Mouse (Mus musculus) E14TG2a.4 (cell line): ENCODE results near the gene Wdr62.
A peak's percentile ranks its signal among the peaks of the same experiment; 100 is the strongest.
"Not testable (repeated sequence)": the region's sequence is repeated elsewhere in the genome, so short reads cannot be mapped to it uniquely, and the experiment has no call there.

ENCODE experiments used
- H3K27me3 ChIP-seq: 2 replicates; pipeline ENCODE4 v1.6.1; 2014; ENCODE audit warnings: low read length, control low read depth; ENCODE audit not compliant: insufficient read depth
- H3K36me3 ChIP-seq: 2 replicates; pipeline ENCODE4 v1.6.1; 2014; ENCODE audit warnings: low read length, control low read depth; ENCODE audit not compliant: insufficient read depth
- H3K4me1 ChIP-seq: replicated peaks from 2 replicates; pipeline ENCODE4 v1.6.1; 2014; ENCODE audit warnings: low read depth, low read length, control low read depth
- H3K4me3 ChIP-seq: replicated peaks from 2 replicates; pipeline ENCODE4 v1.5.1; 2014; ENCODE audit warnings: mild to moderate bottlenecking, low read length
- H3K9me3 ChIP-seq: 2 replicates; pipeline ENCODE4 v1.6.1; 2014; ENCODE audit warnings: low read length, control low read depth
- CTCF ChIP-seq: conservative IDR thresholded peaks from 2 replicates; pipeline ENCODE4 v1.5.1; 2014; ENCODE audit warnings: low read length
- NANOG ChIP-seq: IDR thresholded peaks from 2 replicates; pipeline ENCODE4 v1.6.1; 2014; ENCODE audit warnings: borderline replicate concordance, low read length, mixed read lengths
- POU5F1 ChIP-seq: IDR thresholded peaks from 2 replicates; pipeline ENCODE4 v1.6.1; 2014; ENCODE audit warnings: low read length, borderline replicate concordance

Wdr62 gene

GRCm38 (mm10) chr7:30213881-30214280 lies 66.3 kb downstream of the Wdr62 start:
- TF ChIP-seq CTCF (no peak), NANOG (no peak), POU5F1 (no peak)
- Histone ChIP-seq H3K36me3 (peaks cover 5% of the 10 kb centered on the region; the same call in 1 of the 2 replicates), H3K4me3 (no peak overlapping the region), H3K4me1 (peaks cover 22% of the 10 kb centered on the region), H3K27me3 (no peaks in the 10 kb centered on the region), H3K9me3 (peaks cover 40% of the 10 kb centered on the region)

GRCm38 (mm10) chr7:30211025-30211424 lies 69.2 kb downstream of the Wdr62 start:
- Histone ChIP-seq H3K4me3 (no peak overlapping the region), H3K27me3 (no peaks in the 10 kb centered on the region), H3K9me3 (peaks cover 40% of the 10 kb centered on the region), H3K4me1 (peaks cover 12% of the 10 kb centered on the region), H3K36me3 (peaks cover 5% of the 10 kb centered on the region; the same call in 1 of the 2 replicates)
- TF ChIP-seq NANOG: no peak
- TF ChIP-seq CTCF: no peak
- TF ChIP-seq POU5F1: no peak

- not testable (repeated sequence) for H3K36me3 ChIP-seq, H3K27me3 ChIP-seq, H3K4me3 ChIP-seq, H3K9me3 ChIP-seq
- H3K4me1 ChIP-seq: peaks cover 43% of the 10 kb centered on the region
These were observed 73.9 kb downstream of the Wdr62 start for GRCm38 (mm10) chr7:30206364-30206763.

GRCm38 (mm10) chr7:30205383-30205782 lies 74.8 kb downstream of the Wdr62 start:
- Histone ChIP-seq H3K27me3 (no peaks in the 10 kb centered on the region), H3K36me3 (no peaks in the 10 kb centered on the region), H3K4me1 (peaks cover 46% of the 10 kb centered on the region), H3K9me3 (no peaks in the 10 kb centered on the region), H3K4me3 (no peak overlapping the region)
- peak; percentile 81 for TF ChIP-seq CTCF
- no peak for TF ChIP-seq POU5F1

- H3K27me3 ChIP-seq: no peaks in the 10 kb centered on the region
- H3K9me3 ChIP-seq: no peaks in the 10 kb centered on the region
- TF ChIP-seq CTCF (0 out of 2 replicates have a peak, but pooled peaks have one; percentile 4), NANOG (no peak), POU5F1 (no peak)
- peaks cover 53% of the 10 kb centered on the region for H3K4me1 ChIP-seq
- H3K36me3 ChIP-seq: no peaks in the 10 kb centered on the region
- peak overlapping the region; percentile 0; the same call in 1 of the 2 replicates for H3K4me3 ChIP-seq
These were observed 75.8 kb downstream of the Wdr62 start for GRCm38 (mm10) chr7:30204380-30204779.

- no peaks in the 10 kb centered on the region for H3K36me3 ChIP-seq
- no peak overlapping the region for H3K4me3 ChIP-seq
- TF ChIP-seq CTCF: no peak
- TF ChIP-seq NANOG: no peak
- no peak for TF ChIP-seq POU5F1
- no peaks in the 10 kb centered on the region for H3K27me3 ChIP-seq
- peaks cover 64% of the 10 kb centered on the region for H3K4me1 ChIP-seq
- H3K9me3 ChIP-seq: no peaks in the 10 kb centered on the region
These were observed 77.1 kb downstream of the Wdr62 start for GRCm38 (mm10) chr7:30202895-30203690.

- H3K36me3 ChIP-seq, H3K9me3 ChIP-seq, H3K27me3 ChIP-seq, H3K4me3 ChIP-seq: not testable (repeated sequence)
- peaks cover 84% of the 10 kb centered on the region for H3K4me1 ChIP-seq
These were observed 79.6 kb downstream of the Wdr62 start for GRCm38 (mm10) chr7:30200661-30201060.

- no peak for TF ChIP-seq POU5F1
- TF ChIP-seq CTCF: no peak
- no peak for TF ChIP-seq NANOG
- H3K4me3 ChIP-seq: peak overlapping the region; percentile 50
- H3K36me3 ChIP-seq: peaks cover 10% of the 10 kb centered on the region
- peaks cover 89% of the 10 kb centered on the region for H3K4me1 ChIP-seq
- no peaks in the 10 kb centered on the region for H3K27me3 ChIP-seq
- no peaks in the 10 kb centered on the region for H3K9me3 ChIP-seq
These were observed 80.0 kb downstream of the Wdr62 start for GRCm38 (mm10) chr7:30200200-30200599.

GRCm38 (mm10) chr7:30199498-30200139 lies 80.6 kb downstream of the Wdr62 start:
- no peaks in the 10 kb centered on the region for H3K27me3 ChIP-seq
- peaks cover 87% of the 10 kb centered on the region for H3K4me1 ChIP-seq
- no peaks in the 10 kb centered on the region for H3K9me3 ChIP-seq
- H3K36me3 ChIP-seq: peaks cover 10% of the 10 kb centered on the region
- no peak for TF ChIP-seq NANOG
- TF ChIP-seq CTCF: no peak; the same call in 1 of the 2 replicates
- TF ChIP-seq POU5F1: no peak
- peak overlapping the region; percentile 50 for H3K4me3 ChIP-seq
